Mouse (Mus musculus) left cerebral cortex, postnatal 4 days (tissue): ENCODE measurements at regions not wholly inside any gene's neighbourhood (a gene's known extent, or its start where the extent isn't known, plus 50 kb on each side); places are given as distances from the start of the nearest gene placed in this dataset.

ENCODE experiments used
- DNase-seq: peaks from one replicate; pipeline ENCODE4 v3.0.0-alpha.2; 2022
- intact Hi-C: fragments of 180-260 bp; cut with DNase I; formaldehyde crosslinking; loops from one replicate; pipeline ENCODE4 v1.15.1; 2025

- no peak for DNase-seq
- intact Hi-C loops: no loop called here
Observed at GRCm38 (mm10) chr3:156407112-156407511, 154.5 kb upstream of the Negr1 start.

- DNase-seq: no peak
- intact Hi-C loops: no loop called here
Observed at GRCm38 (mm10) chr3:156410126-156410525, 151.5 kb upstream of the Negr1 start.

GRCm38 (mm10) chr3:156412757-156413156 is 148.8 kb upstream of the Negr1 start:
- DNase-seq: no peak
- intact Hi-C loops: no loop called here

GRCm38 (mm10) chr3:156414431-156415427 is 146.9 kb upstream of the Negr1 start:
- intact Hi-C loops: no loop called here
- no peak for DNase-seq

GRCm38 (mm10) chr3:156418124-156418523 is 143.5 kb upstream of the Negr1 start:
- DNase-seq: no peak
- intact Hi-C loops: no loop called here

- intact Hi-C loops: no loop called here
- no peak for DNase-seq
Observed at GRCm38 (mm10) chr3:156423100-156423499, 138.5 kb upstream of the Negr1 start.

GRCm38 (mm10) chr3:156455042-156455441 is 106.6 kb upstream of the Negr1 start:
- intact Hi-C loops: no loop called here
- peak; percentile 45 for DNase-seq

- intact Hi-C loops: no loop called here
- DNase-seq: no peak
Observed at GRCm38 (mm10) chr3:156463299-156463698, 98.3 kb upstream of the Negr1 start.

- no peak for DNase-seq
- intact Hi-C loops: no loop called here
Observed at GRCm38 (mm10) chr3:156465601-156466000, 96.0 kb upstream of the Negr1 start.

GRCm38 (mm10) chr3:156472665-156473064 is 88.9 kb upstream of the Negr1 start:
- intact Hi-C loops: no loop called here
- DNase-seq: no peak
